8 mouse cellular contexts compared by ENCODE assay signal in the genomic region with DNA sequence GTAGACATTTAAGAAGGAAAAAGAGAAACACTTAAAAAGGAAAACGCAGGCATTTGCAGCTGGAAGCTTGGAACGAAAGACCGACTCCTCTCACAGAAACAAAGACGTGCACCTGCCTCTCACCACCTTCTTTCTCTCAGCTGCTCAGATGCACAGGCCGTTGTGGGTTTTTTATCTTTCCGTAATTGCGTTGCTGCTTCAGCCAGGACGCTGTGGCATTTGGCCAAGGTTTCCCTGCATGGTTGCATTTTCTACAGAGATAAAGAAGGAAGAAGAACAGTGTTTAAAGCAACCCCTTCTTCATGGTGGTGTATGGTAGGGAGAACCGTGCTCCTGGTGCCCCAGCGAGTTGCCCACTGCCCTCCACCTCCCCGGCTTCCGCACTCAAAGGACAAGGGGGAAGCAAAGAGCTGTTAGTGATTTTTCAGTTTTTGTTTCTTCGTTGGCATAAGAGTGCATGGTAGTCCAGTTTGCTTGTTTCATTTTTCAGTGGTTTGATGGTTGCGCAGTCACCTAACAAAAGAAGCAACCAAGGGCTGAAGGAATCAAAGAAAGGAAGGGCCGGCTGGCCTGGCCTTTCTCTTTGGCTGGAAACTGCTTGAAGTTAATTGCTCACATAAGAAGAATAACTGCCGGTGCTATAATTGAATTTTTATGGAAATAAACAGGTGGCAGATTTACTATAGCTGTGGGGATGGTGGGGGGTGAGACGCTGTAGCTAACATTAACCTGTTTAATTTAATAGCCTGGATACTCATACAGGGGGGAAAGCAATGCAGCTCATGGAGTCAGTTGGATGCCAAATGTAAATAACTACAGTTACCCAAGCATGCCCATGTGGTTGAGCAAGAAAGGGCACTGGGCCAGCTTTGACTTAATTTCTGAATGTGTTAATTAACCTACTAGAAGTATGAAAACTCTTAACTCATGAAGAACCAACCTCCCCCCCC.
A peak's percentile ranks its signal among the peaks of the same experiment; 100 is the strongest.
DNase-seq lines count a peak whose midpoint lies in the region; ATAC-seq and TF ChIP-seq lines count a peak whose summit lies in the region.

No protein-coding gene starts in this region.

- H3K9me3 ChIP-seq in MEL (replicated peaks; ENCODE audit: insufficient read depth, low read length): no peaks in the 10 kb centered on the region
- no peaks in the 10 kb centered on the region for H3K9me3 ChIP-seq in hindbrain, embryonic 11.5 days (ENCODE audit: control insufficient read depth, low read length)
- no peaks in the 10 kb centered on the region for H3K9me3 ChIP-seq in limb, embryonic 11.5 days (ENCODE audit: control insufficient read depth, low read length)

- no peaks in the 10 kb centered on the region for H3K79me2 ChIP-seq in MEL (ENCODE audit: control insufficient read depth, insufficient read depth, low read length, poor library complexity)

- H3K36me3 ChIP-seq in MEL (ENCODE audit: control insufficient read depth in 1 of 2, insufficient read depth in 2 of 2, low read length in 2 of 2): peaks cover 0 to 8% of the 10 kb centered on the region in 2 experiments; a peak in 2 of 4 replicates
- H3K36me3 ChIP-seq in hindbrain, embryonic 11.5 days (ENCODE audit: control insufficient read depth, insufficient read depth, low read length): no peaks in the 10 kb centered on the region
- H3K36me3 ChIP-seq in limb, embryonic 11.5 days (ENCODE audit: control insufficient read depth, insufficient read depth, low read length): no peaks in the 10 kb centered on the region

- TF ChIP-seq CTCF in MEL (IDR thresholded peaks at IDR 0.05 in 2 of 3, conservative IDR thresholded peaks at IDR 0.05 in 1 of 3; ENCODE audit: control insufficient read depth in 1 of 3, insufficient read depth in 1 of 3, low read depth in 2 of 3, low read length in 3 of 3, poor library complexity in 1 of 3, severe bottlenecking in 1 of 3): no peak

- H3K4me3 ChIP-seq in MEL (ENCODE audit: control insufficient read depth in 1 of 2, insufficient read depth in 1 of 2, low read depth in 2 of 2, low read length in 2 of 2): peak overlapping the region; percentile 42 to 44
- H3K4me3 ChIP-seq in hindbrain, embryonic 11.5 days (ENCODE audit: low read depth, low read length): no peak overlapping the region
- no peak overlapping the region for H3K4me3 ChIP-seq in limb, embryonic 11.5 days (ENCODE audit: low read depth, low read length)

- H3K9ac ChIP-seq in MEL (ENCODE audit: control insufficient read depth, low read depth, low read length, poor library complexity, severe bottlenecking): peak overlapping the region; percentile 4; the same call in 1 of the 2 replicates
- no peak overlapping the region for H3K9ac ChIP-seq in hindbrain, embryonic 11.5 days (ENCODE audit: low read depth, low read length)
- H3K9ac ChIP-seq in limb, embryonic 11.5 days (ENCODE audit: low read length): no peak overlapping the region

- TF ChIP-seq POLR2A in MEL (IDR thresholded peaks at IDR 0.05; ENCODE audit: control insufficient read depth in 1 of 2, insufficient read depth in 1 of 2, low read depth in 1 of 2, low read length in 2 of 2, poor library complexity in 1 of 2): no peak

- TF ChIP-seq RAD21 in MEL (IDR thresholded peaks at IDR 0.05; ENCODE audit: low read depth, low read length): no peak

- 83% methylated on average over 17 of the region's 17 CpGs for WGBS in hindbrain, embryonic 11.5 days
- WGBS in limb, embryonic 11.5 days: 69% methylated on average over 17 of the region's 17 CpGs

- intact Hi-C loops in gastrocnemius, postnatal 36 days (cut with DNase I): loop anchor here (5.0 to 10.0 kb wide), 3 partner anchors 85 to 1208 kb away; no protein-coding TSS in a partner anchor

- DNase-seq in cerebellum, adult 11 months: peak; percentile 6
- DNase-seq in cerebellum, adult 11-12 months: no peak
- peak; percentile 76 for DNase-seq in MEL (ENCODE audit: low read depth, low spot score)
- DNase-seq in hindbrain, embryonic 11.5 days (ENCODE audit: low spot score): no peak
- no peak for DNase-seq in limb, embryonic 11.5 days (ENCODE audit: low spot score)
- DNase-seq in embryo, embryonic 11 days: no peak
- no peak for DNase-seq in gastrocnemius, postnatal 36 days
- no peak for DNase-seq in natural killer cell, adult 2 months (ENCODE audit: low spot score in 2 of 2)

- peaks cover 2 to 8% of the 10 kb centered on the region in 2 experiments for H3K4me1 ChIP-seq in MEL (ENCODE audit: control insufficient read depth in 1 of 2, insufficient read depth in 2 of 2, low read length in 2 of 2)
- H3K4me1 ChIP-seq in hindbrain, embryonic 11.5 days (replicated peaks; ENCODE audit: control insufficient read depth, insufficient read depth, low read length): no peaks in the 10 kb centered on the region
- no peaks in the 10 kb centered on the region for H3K4me1 ChIP-seq in limb, embryonic 11.5 days (ENCODE audit: control insufficient read depth, insufficient read depth, low read length)

- H3K27ac ChIP-seq in MEL (ENCODE audit: control insufficient read depth, low read depth, low read length): no peak overlapping the region
- H3K27ac ChIP-seq in hindbrain, embryonic 11.5 days (ENCODE audit: low read depth, low read length): no peak overlapping the region
- H3K27ac ChIP-seq in limb, embryonic 11.5 days (replicated peaks; ENCODE audit: low read depth, low read length): no peak overlapping the region

- TF ChIP-seq EP300 in MEL (IDR thresholded peaks at IDR 0.05; ENCODE audit: low read depth in 1 of 2, low read length in 2 of 2): peak; percentile 81 to 85

- no peak overlapping the region for H3K4me2 ChIP-seq in hindbrain, embryonic 11.5 days (replicated peaks; ENCODE audit: low read depth, low read length)
- no peak overlapping the region for H3K4me2 ChIP-seq in limb, embryonic 11.5 days (ENCODE audit: low read depth, severe bottlenecking)

- ATAC-seq in hindbrain, embryonic 11.5 days (ENCODE audit: low FRiP score): peak; percentile 65
- ATAC-seq in limb, embryonic 11.5 days (ENCODE audit: insufficient number of reproducible peaks, low FRiP score, low TSS enrichment, low read depth): peak; percentile 57; the same call in 1 of the 2 replicates

- H3K27me3 ChIP-seq in MEL (ENCODE audit: control insufficient read depth in 1 of 2, insufficient read depth in 2 of 2, low read length in 2 of 2): no peaks in the 10 kb centered on the region
- H3K27me3 ChIP-seq in hindbrain, embryonic 11.5 days (ENCODE audit: control insufficient read depth, insufficient read depth, low read length): no peaks in the 10 kb centered on the region
- no peaks in the 10 kb centered on the region for H3K27me3 ChIP-seq in limb, embryonic 11.5 days (ENCODE audit: control insufficient read depth, insufficient read depth, low read length)

TF ChIP-seq in MEL, 35 proteins besides CTCF, POLR2A, EP300 and RAD21:
- peak; percentile 89 for TF ChIP-seq TCF12 (IDR thresholded peaks at IDR 0.05; ENCODE audit: low read depth, low read length)
- TF ChIP-seq SMC3 (IDR thresholded peaks at IDR 0.05; ENCODE audit: low read depth, low read length): no peak
- peak; percentile 21; the same call in 1 of the 2 replicates for TF ChIP-seq TAL1 (IDR thresholded peaks at IDR 0.05; ENCODE audit: low read length)
- TF ChIP-seq ZKSCAN1 (IDR thresholded peaks at IDR 0.05; ENCODE audit: low read depth, low read length): no peak
- TF ChIP-seq MAZ (IDR thresholded peaks at IDR 0.05; ENCODE audit: low read depth, low read length): no peak
- no peak for TF ChIP-seq MAFK (IDR thresholded peaks at IDR 0.05; ENCODE audit: borderline replicate concordance, low read depth, low read length)
- TF ChIP-seq RCOR1 (IDR thresholded peaks at IDR 0.05; ENCODE audit: low read depth, low read length): peak; percentile 62
- TF ChIP-seq USF2 (IDR thresholded peaks at IDR 0.05; ENCODE audit: borderline replicate concordance in 1 of 2, insufficient read depth in 1 of 2, low read depth in 1 of 2, low read length in 2 of 2): no peak
- TF ChIP-seq BHLHE40 (IDR thresholded peaks at IDR 0.05; ENCODE audit: borderline replicate concordance, low read depth, low read length): peak; percentile 51; the same call in 1 of the 2 replicates
- peak; percentile 88 for TF ChIP-seq ETS1 (IDR thresholded peaks at IDR 0.05; ENCODE audit: low read depth, low read length)
- TF ChIP-seq ELF1 (IDR thresholded peaks at IDR 0.05; ENCODE audit: low read depth, low read length): 0 out of 2 replicates have a peak, but pooled peaks have one; percentile 3
- TF ChIP-seq MYB (IDR thresholded peaks at IDR 0.05; ENCODE audit: low read depth, low read length): peak; percentile 63; the same call in 1 of the 2 replicates
- TF ChIP-seq JUND (IDR thresholded peaks at IDR 0.05; ENCODE audit: low read depth, low read length): no peak
- TF ChIP-seq ZNF384 (IDR thresholded peaks at IDR 0.05; ENCODE audit: low read depth, low read length): no peak
- no peak for TF ChIP-seq MYC (IDR thresholded peaks at IDR 0.05; ENCODE audit: low read depth, low read length)
- 0 out of 2 replicates have a peak, but pooled peaks have one; percentile 22 for TF ChIP-seq MAX (IDR thresholded peaks at IDR 0.05; ENCODE audit: low read length)
- TF ChIP-seq KAT2A (conservative IDR thresholded peaks at IDR 0.05; ENCODE audit: low read depth, low read length): no peak
- no peak for TF ChIP-seq NELFE (IDR thresholded peaks at IDR 0.05; ENCODE audit: low read depth, low read length)
- TF ChIP-seq HCFC1 (IDR thresholded peaks at IDR 0.05; ENCODE audit: low read depth, low read length): no peak
- peak; percentile 42; the same call in 1 of the 2 replicates for TF ChIP-seq MXI1 (IDR thresholded peaks at IDR 0.05; ENCODE audit: low read depth, low read length)
- TF ChIP-seq SIN3A (IDR thresholded peaks at IDR 0.05; ENCODE audit: low read length): peak; percentile 65
- TF ChIP-seq GATA1 (IDR thresholded peaks at IDR 0.05; ENCODE audit: low read depth, low read length): peak; percentile 77
- TF ChIP-seq CHD1 (IDR thresholded peaks at IDR 0.05; ENCODE audit: low read depth, low read length): no peak
- no peak for TF ChIP-seq MEF2A (IDR thresholded peaks at IDR 0.05; ENCODE audit: extremely low read depth, insufficient replicate concordance, low read depth, low read length, poor library complexity, severe bottlenecking)
- no peak for TF ChIP-seq ZMIZ1 (IDR thresholded peaks at IDR 0.05; ENCODE audit: low read depth, low read length)
- no peak for TF ChIP-seq POLR2AphosphoS5 (IDR thresholded peaks at IDR 0.05; ENCODE audit: borderline replicate concordance, low read depth, low read length)
- TF ChIP-seq USF1 (IDR thresholded peaks at IDR 0.05; ENCODE audit: low read depth, low read length): no peak
- TF ChIP-seq UBTF (IDR thresholded peaks at IDR 0.05; ENCODE audit: borderline replicate concordance, insufficient read depth, low read depth, low read length): no peak
- TF ChIP-seq POLR2AphosphoS2 (IDR thresholded peaks at IDR 0.05; ENCODE audit: low read length): no peak
- TF ChIP-seq ZC3H11A (IDR thresholded peaks at IDR 0.05; ENCODE audit: low read depth, low read length): no peak

Comparison
In these comparisons a context has a peak if more than half of its experiments do, and no peak if none do; other contexts are left out.
1. DNase-seq: peak in cerebellum, adult 11 months (single experiment) and MEL (single experiment); none in cerebellum, adult 11-12 months (single experiment), hindbrain, embryonic 11.5 days (single experiment), limb, embryonic 11.5 days (single experiment), embryo, embryonic 11 days (single experiment), gastrocnemius, postnatal 36 days (0 of 2) and natural killer cell, adult 2 months (0 of 2).
2. H3K4me3 ChIP-seq: peak in MEL (2 of 2); none in hindbrain, embryonic 11.5 days (single experiment) and limb, embryonic 11.5 days (single experiment).